ENCODE assay signal across 18 mouse cellular contexts in genomic region chr17:80688701-80689100, GRCm38 (mm10). TPM values are rescaled to one million over a fixed set of nuclear protein-coding genes. Genes with fewer than 3 reads are reported as not detected.
DNase-seq lines count a peak whose midpoint lies in the region; ATAC-seq and TF ChIP-seq lines count a peak whose summit lies in the region.
"Had no signal": no experiment of that assay in that cellular context is flagged by ENCODE, and none has a peak within 500 bp of the region (broad histone marks: within the 10 kb centered on the region; RNA-seq: fewer than 3 reads in every experiment).

No protein-coding gene starts in this region.

- DNase-seq in cerebellum, postnatal 14 days, result peak; percentile 34 to 36
- peak; percentile 2 for DNase-seq in lung, adult 2 months
- DNase-seq in lung, adult 18-20 months, result no peak
- DNase-seq in R1 (ENCODE audit: low read depth, low spot score), result peak; percentile 66
- DNase-seq in retina, postnatal 1 day, result peak; percentile 62
- DNase-seq in natural killer cell, adult 2 months (ENCODE audit: low spot score in 2 of 2), result no peak
- DNase-seq: adrenal gland, postnatal 14 days; cerebellum, adult 2 months; cerebellum, postnatal 36 days; gastrocnemius, postnatal 36 days; heart, adult 18-20 months; heart, postnatal 10 days had no signal

- no peak for ATAC-seq in cerebellum, adult (ENCODE audit: insufficient number of reproducible peaks, low FRiP score, low TSS enrichment)
- no peak for ATAC-seq in inflammation-experienced regulatory T-cells, adult 6 months
- ATAC-seq: activated CD4-positive, CD25-positive, alpha-beta regulatory T cell, adult 4 months; forebrain, embryonic 14.5 days had no signal

- H3K4me1 ChIP-seq in lung, adult 2 months (ENCODE audit: control insufficient read depth, insufficient read depth, low read length), result peaks cover 18% of the 10 kb centered on the region

- WGBS in lung, adult 2 months, result 89% methylated on average over 11 of the region's 11 CpGs

- no peak for TF ChIP-seq CTCF in lung, adult 2 months (IDR thresholded peaks at IDR 0.05; ENCODE audit: insufficient read depth, low read length)

- no peak overlapping the region for H3K4me3 ChIP-seq in lung, adult 2 months (replicated peaks; ENCODE audit: extremely low read depth, low read depth, low read length)
- H3K4me3 ChIP-seq: embryonic facial prominence, embryonic 13.5 days; heart, embryonic 10.5 days had no signal

- no peak for TF ChIP-seq POLR2A in lung, adult 2 months (IDR thresholded peaks at IDR 0.05; ENCODE audit: borderline replicate concordance, extremely low read depth, low read depth, low read length)

RNA-seq across cellular contexts. Expression of gene Map4k3, which starts 39.6 kb away (rescaled TPM):
- polyA plus RNA-seq in lung, adult 2 months (2012; rRNA removed), result 38.0 and 49.1 TPM in 2 replicates
- polyA plus RNA-seq in inflammation-experienced regulatory T-cells, adult 6 months (2017; shearing (Covaris generic)), result 1 to 10 TPM in 2 of 3 experiments, under 1 TPM in 1; 0.85 to 5.3 (median 4.8) TPM

Comparison
In these comparisons a context has a peak if more than half of its experiments do, and no peak if none do; other contexts are left out.
1. DNase-seq: peak in cerebellum, postnatal 14 days (2 of 2), lung, adult 2 months (single experiment), R1 (single experiment) and retina, postnatal 1 day (single experiment); none in lung, adult 18-20 months (0 of 2) and natural killer cell, adult 2 months (0 of 2).